Mouse (Mus musculus) ES-E14 (cell line): ENCODE measurements at regions not wholly inside any gene's neighbourhood (a gene's known extent, or its start where the extent isn't known, plus 50 kb on each side); places are given as distances from the start of the nearest gene placed in this dataset.

ENCODE experiments used
- DNase-seq: peaks from one replicate; pipeline ENCODE4 v3.0.0-alpha.2; 2013; ENCODE audit warnings: low read depth, low spot score
- H3K27ac ChIP-seq: 2 replicates; pipeline ENCODE4 v1.5.1; 2012; ENCODE audit warnings: low read depth, mild to moderate bottlenecking, low read length, moderate library complexity, mixed read lengths; ENCODE audit not compliant: poor library complexity, insufficient read depth, severe bottlenecking
- H3K36me3 ChIP-seq: 2 replicates; pipeline ENCODE4 v1.6.1; 2012; ENCODE audit warnings: mild to moderate bottlenecking, low read length, moderate library complexity, mixed read lengths; ENCODE audit not compliant: control insufficient read depth, poor library complexity, insufficient read depth, severe bottlenecking
- H3K4me1 ChIP-seq, 2 experiments: fragments of 150-350 bp in 1 of 2; sonication (generic) in 1 of 2; 2 replicates each; pipeline ENCODE4 v1.6.1; 2012; ENCODE audit warnings: low read length in 2 of 2, mild to moderate bottlenecking in 1 of 2, mixed read lengths in 1 of 2; ENCODE audit not compliant: control insufficient read depth in 2 of 2, insufficient read depth in 2 of 2, poor library complexity in 1 of 2
- H3K4me3 ChIP-seq, 2 experiments: fragments of 150-350 bp in 1 of 2; sonication (generic) in 1 of 2; 2 replicates each; pipeline ENCODE4 v1.5.1; 2012; ENCODE audit warnings: low read length in 2 of 2, low read depth in 1 of 2, mild to moderate bottlenecking in 1 of 2, mixed read lengths in 1 of 2; ENCODE audit not compliant: insufficient read depth in 1 of 2, poor library complexity in 1 of 2, severe bottlenecking in 1 of 2
- H3K9ac ChIP-seq: 2 replicates; pipeline ENCODE4 v1.6.1; 2012; ENCODE audit warnings: low read depth, mild to moderate bottlenecking, low read length, mixed read lengths; ENCODE audit not compliant: poor library complexity, insufficient read depth, severe bottlenecking
- H3K9me3 ChIP-seq: fragments of 150-350 bp; sonication (generic); 2 replicates; pipeline ENCODE4 v1.6.1; 2012; ENCODE audit warnings: low read depth, mild to moderate bottlenecking, low read length; ENCODE audit not compliant: control insufficient read depth, insufficient read depth
- CHD2 ChIP-seq: IDR thresholded peaks from 2 replicates; pipeline ENCODE4 v1.6.1; 2014; ENCODE audit warnings: mild to moderate bottlenecking, low read depth, low read length, inconsistent platforms
- HCFC1 ChIP-seq: IDR thresholded peaks from 2 replicates; pipeline ENCODE4 v1.6.1; 2012; ENCODE audit warnings: low read length, inconsistent platforms, borderline replicate concordance; ENCODE audit not compliant: insufficient read depth
- MAFK ChIP-seq: IDR thresholded peaks from 2 replicates; pipeline ENCODE4 v1.6.1; 2014; ENCODE audit warnings: mild to moderate bottlenecking, low read depth, low read length, inconsistent platforms; ENCODE audit not compliant: insufficient read depth
- ZC3H11A ChIP-seq: IDR thresholded peaks from 2 replicates; pipeline ENCODE4 v1.6.1; 2012; ENCODE audit warnings: low read depth, mild to moderate bottlenecking, inconsistent platforms, low read length, borderline replicate concordance
- ZNF384 ChIP-seq: IDR thresholded peaks from 2 replicates; pipeline ENCODE4 v1.6.1; 2012; ENCODE audit warnings: low read depth, low read length, inconsistent platforms
- in situ Hi-C, 2 experiments: fragments of 600-800 bp; cut with MboI; formaldehyde crosslinking; loops; one replicate each; pipeline ENCODE4 v1.15.1; 2025; ENCODE audit warnings: low sequenced_read_pairs in 2 of 2, inconsistent platforms in 1 of 2; ENCODE audit not compliant: unreplicated experiment in 2 of 2

- TF ChIP-seq HCFC1, result no peak
- no peak for TF ChIP-seq ZNF384
- no peak for TF ChIP-seq ZC3H11A
- TF ChIP-seq CHD2, result no peak
- TF ChIP-seq MAFK, result no peak
- H3K4me1 ChIP-seq, result no peaks in the 10 kb centered on the region
- H3K36me3 ChIP-seq, result no peaks in the 10 kb centered on the region
- H3K9me3 ChIP-seq, result no peaks in the 10 kb centered on the region
- H3K4me3 ChIP-seq, result no peak overlapping the region
- DNase-seq, result no peak
- in situ Hi-C loops, result no loop called here
- no peak overlapping the region for H3K9ac ChIP-seq
- no peak overlapping the region for H3K27ac ChIP-seq
Observed at GRCm38 (mm10) chr14:103929155-103929729, 85.0 kb upstream of the Ednrb start.

DNA sequence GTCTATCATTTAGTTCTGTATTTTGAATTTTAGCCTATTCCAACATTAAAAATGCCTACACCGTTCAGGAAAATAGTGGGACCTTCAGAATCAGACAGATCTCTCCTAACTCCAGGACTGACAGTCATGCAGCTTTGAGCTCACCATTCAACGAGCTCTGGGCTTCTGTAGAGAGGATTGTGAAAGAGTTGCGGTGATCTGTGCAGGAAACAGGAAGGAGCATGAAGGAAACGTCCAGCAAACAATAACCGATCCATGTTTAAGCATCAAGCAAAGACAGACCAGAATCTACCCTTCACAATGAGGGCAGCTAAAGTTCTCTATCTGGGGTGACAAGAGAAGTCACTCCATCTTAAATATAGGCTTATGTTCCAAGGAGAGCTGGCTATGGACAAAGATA lies 76.0 kb upstream of the Ednrb start:
- H3K9me3 ChIP-seq, result no peaks in the 10 kb centered on the region
- H3K4me3 ChIP-seq, result no peak overlapping the region
- H3K36me3 ChIP-seq, result no peaks in the 10 kb centered on the region
- no peak overlapping the region for H3K27ac ChIP-seq
- in situ Hi-C loops, result no loop called here
- no peak overlapping the region for H3K9ac ChIP-seq
- TF ChIP-seq HCFC1, result no peak
- no peak for TF ChIP-seq MAFK
- no peak for TF ChIP-seq ZC3H11A
- TF ChIP-seq ZNF384, result no peak
- TF ChIP-seq CHD2, result no peak
- no peaks in the 10 kb centered on the region for H3K4me1 ChIP-seq
- DNase-seq, result no peak

DNA sequence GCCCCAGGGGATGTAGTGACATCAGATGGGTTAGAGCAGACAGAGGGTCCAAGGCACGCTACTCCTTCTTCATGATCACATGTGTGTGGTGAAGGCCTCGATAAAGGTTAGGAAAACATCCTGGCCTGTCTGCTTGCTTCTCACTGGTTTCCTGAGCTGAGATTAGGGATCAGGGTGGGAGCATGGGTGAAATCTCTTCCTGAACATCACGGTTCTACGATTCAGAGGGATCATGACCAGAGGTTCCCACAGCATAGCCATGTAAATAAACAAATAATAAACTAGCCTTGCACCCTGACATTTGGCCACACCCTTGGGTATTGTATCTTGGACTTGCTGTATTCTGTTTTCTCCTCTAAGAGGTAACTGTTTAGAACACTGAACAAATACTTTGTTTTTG lies 75.2 kb upstream of the Ednrb start:
- no peaks in the 10 kb centered on the region for H3K4me1 ChIP-seq
- no peaks in the 10 kb centered on the region for H3K9me3 ChIP-seq
- no peak for DNase-seq
- H3K27ac ChIP-seq, result no peak overlapping the region
- H3K9ac ChIP-seq, result no peak overlapping the region
- H3K36me3 ChIP-seq, result no peaks in the 10 kb centered on the region
- in situ Hi-C loops, result no loop called here
- H3K4me3 ChIP-seq, result no peak overlapping the region
- TF ChIP-seq MAFK (no peak), HCFC1 (no peak), ZC3H11A (no peak), ZNF384 (no peak), CHD2 (no peak)

- no peaks in the 10 kb centered on the region for H3K4me1 ChIP-seq
- no peak overlapping the region for H3K9ac ChIP-seq
- no peak overlapping the region for H3K4me3 ChIP-seq
- H3K36me3 ChIP-seq, result no peaks in the 10 kb centered on the region
- in situ Hi-C loops, result no loop called here
- TF ChIP-seq CHD2 (no peak), ZNF384 (no peak)
- no peak for DNase-seq
- H3K27ac ChIP-seq, result no peak overlapping the region
- H3K9me3 ChIP-seq, result no peaks in the 10 kb centered on the region
Observed at GRCm38 (mm10) chr14:103913453-103913852, 69.3 kb upstream of the Ednrb start.

DNA sequence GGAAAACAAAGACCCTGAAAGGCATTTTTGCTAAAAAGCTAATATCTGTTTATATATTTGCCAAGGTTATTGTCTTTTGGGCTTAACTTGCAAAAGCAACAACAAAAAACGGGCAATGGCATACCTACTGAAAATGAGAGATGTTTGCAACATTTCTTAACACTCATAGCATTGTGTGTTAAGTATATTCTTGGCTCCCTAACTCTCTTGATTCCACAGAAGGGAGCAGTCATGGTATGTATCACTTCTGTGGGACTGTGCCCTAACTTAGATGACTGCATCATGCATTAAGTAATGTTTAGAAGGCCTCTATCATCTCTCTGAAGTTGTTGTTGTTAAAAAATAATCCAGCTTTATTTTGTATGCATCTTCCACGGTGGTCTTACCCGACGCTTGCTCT lies 67.5 kb upstream of the Ednrb start:
- Histone ChIP-seq H3K9me3 (no peaks in the 10 kb centered on the region), H3K9ac (no peak overlapping the region), H3K27ac (no peak overlapping the region), H3K36me3 (no peaks in the 10 kb centered on the region), H3K4me3 (no peak overlapping the region), H3K4me1 (peaks cover 0 to 4% of the 10 kb centered on the region in 2 experiments; a peak in 2 of 4 replicates)
- in situ Hi-C loops, result no loop called here
- TF ChIP-seq CHD2 (no peak), ZNF384 (no peak), HCFC1 (no peak), MAFK (no peak), ZC3H11A (no peak)
- no peak for DNase-seq
